Mouse (Mus musculus): ENCODE results near the gene Aldh6a1. TPM values are rescaled to one million over a fixed set of nuclear protein-coding genes. Genes with fewer than 3 reads are reported as not detected.

The Aldh6a1 gene
- polyA plus RNA-seq, 1 experiment from 2014 or later: 37.9 TPM

DNA sequence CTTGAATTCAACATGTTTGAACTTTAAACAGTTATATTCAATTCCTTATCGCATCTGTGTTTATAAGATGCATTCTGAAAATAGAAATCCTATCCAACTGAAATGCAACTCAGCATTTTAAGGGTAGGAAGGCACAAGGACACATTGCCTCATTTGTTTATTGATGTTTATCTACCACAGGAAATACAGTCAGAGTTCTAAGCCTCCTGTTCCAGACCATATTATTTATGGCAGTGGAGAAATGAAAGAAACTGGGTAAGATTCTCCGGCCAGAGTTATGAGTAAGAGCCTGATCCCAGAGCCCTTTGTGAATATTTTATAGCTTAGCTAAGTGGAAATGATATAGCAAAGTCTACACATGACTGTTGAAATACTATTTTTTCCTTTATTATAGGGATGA is 21.0 kb downstream of the Aldh6a1 start:
- H3K9ac ChIP-seq: no peak overlapping the region
- no peak overlapping the region for H3K4me3 ChIP-seq (replicated peaks; ENCODE audit: low read length)
- DNase-seq (ENCODE audit: low spot score) (no peak), ATAC-seq (ENCODE audit: low FRiP score) (no peak)
- 91% methylated on average over 2 of the region's 2 CpGs for WGBS
- H3K4me2 ChIP-seq (replicated peaks): no peak overlapping the region
- no peaks in the 10 kb centered on the region for H3K9me3 ChIP-seq (ENCODE audit: control insufficient read depth, low read length)
- peaks cover 36% of the 10 kb centered on the region for H3K36me3 ChIP-seq (replicated peaks; ENCODE audit: control insufficient read depth, insufficient read depth)
- no peak overlapping the region for H3K27ac ChIP-seq
- no peaks in the 10 kb centered on the region for H3K4me1 ChIP-seq (replicated peaks; ENCODE audit: control insufficient read depth, insufficient read depth, low read length)
- no peaks in the 10 kb centered on the region for H3K27me3 ChIP-seq (ENCODE audit: control insufficient read depth, insufficient read depth, low read length)

DNA sequence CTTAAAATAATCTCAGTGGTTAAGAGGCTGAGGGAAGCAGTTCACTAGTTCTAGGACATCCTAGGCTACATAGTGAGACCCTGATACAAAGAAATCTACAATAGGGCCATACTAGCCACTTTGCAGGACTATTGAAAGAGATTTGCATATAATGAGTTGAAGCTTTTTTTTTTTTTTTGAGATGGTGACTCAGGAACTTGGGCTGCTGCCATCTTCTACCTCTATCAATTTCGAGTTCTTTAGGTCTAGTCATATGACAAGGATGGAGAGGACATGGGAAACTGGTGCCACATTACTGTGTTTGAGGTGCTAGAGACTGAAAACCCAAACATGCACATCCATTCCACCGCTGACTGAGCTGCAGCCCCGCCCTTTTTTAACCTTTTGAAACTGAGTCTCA is 26.8 kb downstream of the Aldh6a1 start:
- Histone ChIP-seq H3K27ac (no peak overlapping the region), H3K4me1 (replicated peaks; ENCODE audit: control insufficient read depth, insufficient read depth, low read length) (no peaks in the 10 kb centered on the region), H3K4me2 (replicated peaks) (no peak overlapping the region), H3K9ac (no peak overlapping the region), H3K9me3 (ENCODE audit: control insufficient read depth, low read length) (no peaks in the 10 kb centered on the region), H3K27me3 (ENCODE audit: control insufficient read depth, insufficient read depth, low read length) (no peaks in the 10 kb centered on the region), H3K4me3 (replicated peaks; ENCODE audit: low read length) (no peak overlapping the region), H3K36me3 (replicated peaks; ENCODE audit: control insufficient read depth, insufficient read depth) (no peaks in the 10 kb centered on the region)
- DNase-seq (ENCODE audit: low spot score): no peak
- WGBS: 71% methylated on average over 3 of the region's 3 CpGs
- no peak for ATAC-seq (ENCODE audit: low FRiP score)

DNA sequence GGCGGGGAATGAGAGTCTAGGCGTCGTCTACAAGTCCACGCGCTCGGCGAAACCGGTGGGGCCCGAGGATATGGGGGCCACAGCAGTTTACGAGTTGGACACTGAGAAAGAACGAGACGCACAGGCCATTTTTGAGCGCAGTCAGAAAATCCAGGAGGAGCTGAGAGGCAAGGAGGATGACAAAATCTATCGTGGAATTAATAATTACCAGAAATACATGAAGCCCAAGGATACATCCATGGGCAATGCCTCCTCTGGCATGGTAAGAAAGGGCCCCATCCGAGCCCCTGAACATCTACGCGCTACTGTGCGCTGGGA is 33.2 kb downstream of the Aldh6a1 start:
- peak overlapping the region; percentile 73 for H3K9ac ChIP-seq
- 0 out of 2 replicates have a peak, but pooled peaks have one; percentile 4 for ATAC-seq (ENCODE audit: low FRiP score)
- H3K4me1 ChIP-seq (replicated peaks; ENCODE audit: control insufficient read depth, insufficient read depth, low read length): peaks cover 7% of the 10 kb centered on the region; the same call in 1 of the 2 replicates
- 0 out of 2 replicates have a peak, but pooled peaks cover 6% of the 10 kb centered on the region for H3K9me3 ChIP-seq (ENCODE audit: control insufficient read depth, low read length)
- H3K36me3 ChIP-seq (replicated peaks; ENCODE audit: control insufficient read depth, insufficient read depth): no peaks in the 10 kb centered on the region
- peak overlapping the region; percentile 63 for H3K4me2 ChIP-seq (replicated peaks)
- H3K27me3 ChIP-seq (ENCODE audit: control insufficient read depth, insufficient read depth, low read length): no peaks in the 10 kb centered on the region
- H3K4me3 ChIP-seq (replicated peaks; ENCODE audit: low read length): peak overlapping the region; percentile 65
- 35% methylated on average over 18 of the region's 18 CpGs for WGBS
- no peak for DNase-seq (ENCODE audit: low spot score)
- peak overlapping the region; percentile 83 for H3K27ac ChIP-seq

DNA sequence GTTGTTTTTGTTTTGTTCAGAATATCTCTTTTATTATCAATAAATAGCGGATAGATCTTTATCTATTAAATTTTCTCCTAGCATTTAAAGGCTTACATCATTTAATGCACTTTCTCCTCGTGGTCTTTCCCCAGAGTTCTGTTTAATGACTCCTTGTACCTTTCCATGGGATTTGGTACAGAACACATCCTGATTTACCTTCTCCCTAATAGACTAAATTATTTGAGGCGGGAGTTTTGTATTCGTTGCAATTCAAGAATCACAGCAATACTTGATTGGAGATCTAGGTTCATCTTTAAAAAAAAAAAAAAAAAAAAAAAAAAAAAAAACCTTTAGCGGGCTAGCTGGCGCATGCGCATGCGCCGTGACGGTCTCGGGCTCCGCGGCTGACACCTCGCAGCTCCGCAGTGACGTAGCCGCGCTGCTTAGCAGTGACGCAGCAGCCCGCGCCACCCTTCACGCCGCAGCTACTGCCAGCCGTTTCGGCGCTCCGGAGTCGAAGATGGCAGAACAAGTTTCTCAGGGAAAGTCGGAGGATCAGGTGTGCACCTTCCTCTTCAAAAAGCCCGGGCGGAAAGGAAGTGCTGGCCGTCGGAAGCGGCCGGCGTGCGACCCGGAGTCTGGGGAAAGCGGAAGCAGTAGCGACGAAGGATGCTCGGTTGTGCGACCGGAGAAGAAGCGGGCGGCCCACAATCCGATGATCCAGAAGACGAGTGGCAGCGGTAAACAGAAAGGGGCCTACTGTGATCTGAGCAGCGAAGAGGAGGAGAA is 33.8 kb downstream of the Aldh6a1 start, which contains the start of gene Rnf113a2:
TSS of gene Rnf113a2 (plus strand) at position 363 of the 771 bp plus-strand sequence.
- no peaks in the 10 kb centered on the region for H3K36me3 ChIP-seq (replicated peaks; ENCODE audit: control insufficient read depth, insufficient read depth)
- H3K27me3 ChIP-seq (ENCODE audit: control insufficient read depth, insufficient read depth, low read length): no peaks in the 10 kb centered on the region
- H3K27ac ChIP-seq: peak within 1 kb of the TSS; percentile 83
- H3K4me1 ChIP-seq (replicated peaks; ENCODE audit: control insufficient read depth, insufficient read depth, low read length): peaks cover 7% of the 10 kb centered on the region; the same call in 1 of the 2 replicates
- peak within 1 kb of the TSS; percentile 65 for H3K4me3 ChIP-seq (replicated peaks; ENCODE audit: low read length)
- 3% methylated on average over 50 of the region's 50 CpGs for WGBS
- H3K9me3 ChIP-seq (ENCODE audit: control insufficient read depth, low read length): 0 out of 2 replicates have a peak, but pooled peaks cover 6% of the 10 kb centered on the region
- peak within 1 kb of the TSS; percentile 73 for H3K9ac ChIP-seq
- H3K4me2 ChIP-seq (replicated peaks): peak within 1 kb of the TSS; percentile 63
- DNase-seq (ENCODE audit: low spot score) (peak; percentile 94), ATAC-seq (ENCODE audit: low FRiP score) (peak; percentile 92)

DNA sequence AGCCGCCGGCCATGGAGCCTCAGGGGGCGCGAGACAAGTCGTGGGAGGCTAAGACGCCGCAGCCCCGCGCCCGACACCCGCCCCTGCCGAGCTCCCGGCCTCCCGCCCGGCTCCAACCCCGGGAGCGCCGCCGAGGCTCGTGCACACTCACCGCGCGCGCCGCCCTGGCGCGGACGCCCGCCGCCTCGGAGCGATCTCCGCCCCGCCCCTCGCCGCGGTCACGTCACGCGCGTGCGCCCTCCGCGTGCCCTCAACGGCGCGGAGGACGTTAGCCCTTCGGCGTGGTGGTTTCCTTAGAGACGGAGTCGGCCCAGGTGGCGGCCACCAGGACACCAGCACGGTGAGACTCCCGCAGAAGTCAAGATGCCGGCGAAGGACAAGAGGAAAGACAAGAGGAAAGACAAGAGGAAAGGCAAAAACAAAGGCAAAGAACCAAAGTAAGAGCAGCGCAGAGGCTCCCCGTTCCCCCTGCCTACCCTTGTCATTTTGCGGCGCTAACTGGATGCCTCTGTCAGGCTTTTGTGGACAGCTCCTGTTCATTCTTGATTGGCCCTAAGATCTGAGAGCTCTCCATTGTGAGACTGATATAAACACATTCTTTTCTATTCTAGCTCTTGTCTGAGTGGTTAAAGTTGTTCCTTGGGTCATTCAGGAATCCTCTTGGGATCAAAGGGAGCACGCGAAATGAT is 41.8 kb downstream of the Aldh6a1 start, which contains the start of the genes Entpd5 and Bbof1:
TSS of gene Entpd5 (minus strand) at position 211 of the 689 bp plus-strand sequence.
TSS of gene Bbof1 (plus strand) at position 253 of the 689 bp plus-strand sequence.
- Histone ChIP-seq H3K27me3 (ENCODE audit: control insufficient read depth, insufficient read depth, low read length) (no peaks in the 10 kb centered on the region), H3K36me3 (replicated peaks; ENCODE audit: control insufficient read depth, insufficient read depth) (no peaks in the 10 kb centered on the region), H3K4me1 (replicated peaks; ENCODE audit: control insufficient read depth, insufficient read depth, low read length) (peaks cover 8% of the 10 kb centered on the region; the same call in 1 of the 2 replicates), H3K4me3 (replicated peaks; ENCODE audit: low read length) (peak within 1 kb of the TSS; percentile 83), H3K4me2 (replicated peaks) (peak within 1 kb of the TSS; percentile 71), H3K27ac (peak within 1 kb of the TSS; percentile 92), H3K9me3 (ENCODE audit: control insufficient read depth, low read length) (no peaks in the 10 kb centered on the region), H3K9ac (peak within 1 kb of the TSS; percentile 77)
- ATAC-seq (ENCODE audit: low FRiP score): peak; percentile 94
- peak; percentile 95 for DNase-seq (ENCODE audit: low spot score)
- under 1% methylated on average over 62 of the region's 63 CpGs for WGBS

DNA sequence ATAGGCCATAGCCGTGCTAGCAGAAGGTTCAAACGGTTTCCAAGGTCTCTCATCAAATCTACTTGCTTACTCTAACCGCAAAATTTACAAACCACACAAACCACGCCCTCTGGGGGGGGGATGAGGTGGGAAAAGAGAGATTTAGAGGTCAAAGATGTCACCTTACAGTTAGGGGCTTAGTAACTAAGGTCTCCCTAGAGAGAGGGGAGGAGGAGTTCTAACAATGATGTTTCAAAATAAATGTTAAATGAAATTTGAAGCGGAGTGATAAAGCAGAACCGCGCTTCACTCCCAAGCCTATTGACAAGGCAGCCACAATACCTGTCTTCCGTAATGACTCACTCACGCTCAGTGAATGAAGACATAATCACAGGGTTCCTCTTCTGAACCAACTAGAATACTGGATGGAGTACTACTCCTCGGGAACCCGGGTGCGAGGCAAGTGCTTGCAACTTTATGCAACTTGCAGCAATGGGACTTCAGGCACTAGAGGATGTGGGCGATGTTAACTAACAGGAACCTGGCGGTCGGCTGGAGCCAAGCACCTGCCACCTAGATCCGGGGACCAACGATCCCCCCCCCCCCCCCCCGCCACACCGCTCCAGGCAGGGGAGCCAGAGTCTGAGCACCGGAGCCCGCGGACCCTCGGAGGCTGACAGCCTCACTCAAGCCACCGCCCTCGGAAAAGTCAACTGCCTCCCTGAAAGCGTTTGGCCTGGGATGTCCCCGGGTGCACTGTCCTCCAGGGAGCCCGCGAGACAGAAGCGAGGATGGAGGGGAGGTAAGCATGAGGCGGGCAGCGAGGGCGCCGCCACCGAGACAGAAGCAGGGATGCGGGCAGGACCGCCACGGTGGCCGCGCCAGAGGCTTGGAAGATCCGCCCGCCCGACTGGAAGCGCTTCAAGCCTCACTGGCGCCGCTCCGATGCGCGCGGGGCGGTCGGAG is 42.7 kb downstream of the Aldh6a1 start:
- H3K9ac ChIP-seq: peak overlapping the region; percentile 77
- H3K27me3 ChIP-seq (ENCODE audit: control insufficient read depth, insufficient read depth, low read length): no peaks in the 10 kb centered on the region
- no peaks in the 10 kb centered on the region for H3K9me3 ChIP-seq (ENCODE audit: control insufficient read depth, low read length)
- H3K27ac ChIP-seq: peak overlapping the region; percentile 92
- DNase-seq (ENCODE audit: low spot score) (peak; percentile 39), ATAC-seq (ENCODE audit: low FRiP score) (peak; percentile 71)
- H3K4me1 ChIP-seq (replicated peaks; ENCODE audit: control insufficient read depth, insufficient read depth, low read length): peaks cover 8% of the 10 kb centered on the region; the same call in 1 of the 2 replicates
- 2% methylated on average over 49 of the region's 52 CpGs for WGBS
- H3K4me2 ChIP-seq (replicated peaks): peak overlapping the region; percentile 71
- peak overlapping the region; percentile 83 for H3K4me3 ChIP-seq (replicated peaks; ENCODE audit: low read length)
- H3K36me3 ChIP-seq (replicated peaks; ENCODE audit: control insufficient read depth, insufficient read depth): no peaks in the 10 kb centered on the region

DNA sequence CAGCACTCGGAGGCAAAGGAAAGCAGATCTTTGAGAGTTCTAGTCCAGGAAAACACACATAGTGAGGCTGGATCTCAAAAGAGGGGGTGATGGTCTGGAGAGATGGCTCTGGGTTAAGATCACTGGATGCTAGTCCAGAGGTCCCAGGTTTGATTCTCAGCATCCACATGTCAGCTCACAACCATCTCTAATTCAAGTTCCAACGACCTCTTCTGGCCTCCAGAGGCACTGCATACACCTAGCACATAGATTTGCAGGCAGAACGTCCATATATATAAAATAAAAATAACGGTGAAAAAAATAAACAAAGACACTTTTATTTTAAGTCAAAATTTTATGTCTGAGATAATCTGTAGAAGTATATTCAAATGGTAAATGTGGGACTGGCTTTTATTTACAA is 43.5 kb downstream of the Aldh6a1 start:
- 64% methylated on average over 4 of the region's 4 CpGs for WGBS
- Histone ChIP-seq H3K36me3 (replicated peaks; ENCODE audit: control insufficient read depth, insufficient read depth) (no peaks in the 10 kb centered on the region), H3K4me3 (replicated peaks; ENCODE audit: low read length) (no peak overlapping the region), H3K27me3 (ENCODE audit: control insufficient read depth, insufficient read depth, low read length) (no peaks in the 10 kb centered on the region), H3K27ac (no peak overlapping the region), H3K9me3 (ENCODE audit: control insufficient read depth, low read length) (no peaks in the 10 kb centered on the region), H3K4me1 (replicated peaks; ENCODE audit: control insufficient read depth, insufficient read depth, low read length) (peaks cover 8% of the 10 kb centered on the region; the same call in 1 of the 2 replicates), H3K4me2 (replicated peaks) (no peak overlapping the region), H3K9ac (no peak overlapping the region)
- DNase-seq (ENCODE audit: low spot score): no peak
- ATAC-seq (ENCODE audit: low FRiP score): no peak

DNA sequence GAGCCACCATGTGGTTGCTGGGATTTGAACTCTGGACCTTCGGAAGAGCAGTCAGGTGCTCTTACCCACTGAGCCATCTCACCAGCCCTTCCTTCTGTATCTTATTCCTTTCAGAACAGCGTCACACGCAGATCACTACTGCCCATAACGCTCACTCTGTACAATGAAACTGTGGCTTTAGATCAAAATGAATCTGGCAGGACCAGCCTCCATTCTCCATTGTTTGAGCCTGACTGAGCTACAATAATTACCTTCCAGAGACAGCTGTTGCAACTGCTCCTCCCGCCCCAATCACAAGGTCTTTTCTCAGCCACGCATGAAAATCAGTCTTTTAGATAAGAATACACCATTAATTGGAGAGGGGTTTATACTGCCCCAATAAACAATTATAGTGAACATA is 46.3 kb downstream of the Aldh6a1 start:
- H3K9ac ChIP-seq: no peak overlapping the region
- no peak for ATAC-seq (ENCODE audit: low FRiP score)
- no peak overlapping the region for H3K4me2 ChIP-seq (replicated peaks)
- no peaks in the 10 kb centered on the region for H3K27me3 ChIP-seq (ENCODE audit: control insufficient read depth, insufficient read depth, low read length)
- 60% methylated on average over 6 of the region's 6 CpGs for WGBS
- no peaks in the 10 kb centered on the region for H3K9me3 ChIP-seq (ENCODE audit: control insufficient read depth, low read length)
- H3K27ac ChIP-seq: no peak overlapping the region
- H3K4me3 ChIP-seq (replicated peaks; ENCODE audit: low read length): no peak overlapping the region
- H3K4me1 ChIP-seq (replicated peaks; ENCODE audit: control insufficient read depth, insufficient read depth, low read length): peaks cover 7% of the 10 kb centered on the region; the same call in 1 of the 2 replicates
- no peak for DNase-seq (ENCODE audit: low spot score)
- H3K36me3 ChIP-seq (replicated peaks; ENCODE audit: control insufficient read depth, insufficient read depth): no peaks in the 10 kb centered on the region
